Mouse (Mus musculus): ENCODE data around the gene Ubn2. TPM values are rescaled to one million over a fixed set of nuclear protein-coding genes. Genes with fewer than 3 reads are reported as not detected.
A peak's percentile ranks its signal among the peaks of the same experiment; 100 is the strongest.

Gene Ubn2
- polyA plus RNA-seq, 1 experiment from 2014 or later = 10.6 TPM

DNA sequence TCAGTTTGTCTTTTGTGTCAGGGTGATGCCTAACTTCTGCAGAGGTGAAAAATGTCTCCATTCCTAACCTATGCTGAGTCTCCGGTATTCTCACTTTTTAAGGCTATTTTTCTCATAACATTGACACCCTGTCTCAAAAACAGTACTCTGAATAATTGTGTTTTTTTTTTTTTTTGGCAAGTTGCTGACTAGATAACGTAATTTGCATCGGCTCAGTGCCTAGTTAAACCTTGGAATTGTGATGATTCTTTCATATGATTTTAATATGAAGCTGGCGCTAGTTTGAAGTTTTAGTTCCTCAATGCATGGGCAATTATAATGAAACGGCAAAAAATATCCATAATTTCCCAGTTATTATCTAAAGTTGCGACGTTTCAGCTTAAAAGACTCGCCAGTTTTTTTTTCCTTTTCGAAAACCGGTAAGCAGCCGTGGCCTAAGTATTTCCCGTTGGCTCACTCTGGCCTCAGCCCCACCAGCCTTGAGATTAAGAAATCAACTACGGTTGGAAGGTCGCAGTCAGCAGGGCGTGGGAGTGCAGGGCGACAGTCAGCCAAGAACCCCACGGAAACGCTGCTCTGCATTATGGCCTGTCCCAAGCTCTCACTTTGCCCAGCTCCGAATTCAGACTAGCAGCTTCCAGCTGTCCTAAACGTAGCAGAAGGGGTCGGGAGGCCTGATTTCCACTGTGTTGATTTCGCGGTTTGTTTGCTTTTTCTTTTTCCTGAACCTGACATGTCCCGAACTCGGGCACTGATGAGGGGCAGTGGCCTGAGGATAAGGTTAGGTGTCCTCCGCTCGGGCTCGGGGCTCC lies 116.7 kb downstream of the Ubn2 start:
- H3K27me3 ChIP-seq = no peaks in the 10 kb centered on the region
- DNase-seq (ENCODE audit: low read depth, low spot score) (peak; percentile 31), ATAC-seq (peak; percentile 20)
- in situ Hi-C loops (cut with MboI; ENCODE audit: low pct_unique_long_range_greater_than_20kb) = no loop called here
- ChIA-PET POLR2A (interaction anchor here (0.6 to 1.6 kb wide), 8 partner anchors 8 to 424 kb away, joined by 3 to 24 read pairs (median 3); partner anchors contain the start of gene Fmc1), CTCF (interaction anchor here (1.4 to 3.3 kb wide), 2 partner anchors 17 to 20 kb away, joined by 3 to 21 read pairs; partner anchors contain the start of gene Fmc1)
- no peak for TF ChIP-seq CTCF (IDR thresholded peaks at IDR 0.05)

DNA sequence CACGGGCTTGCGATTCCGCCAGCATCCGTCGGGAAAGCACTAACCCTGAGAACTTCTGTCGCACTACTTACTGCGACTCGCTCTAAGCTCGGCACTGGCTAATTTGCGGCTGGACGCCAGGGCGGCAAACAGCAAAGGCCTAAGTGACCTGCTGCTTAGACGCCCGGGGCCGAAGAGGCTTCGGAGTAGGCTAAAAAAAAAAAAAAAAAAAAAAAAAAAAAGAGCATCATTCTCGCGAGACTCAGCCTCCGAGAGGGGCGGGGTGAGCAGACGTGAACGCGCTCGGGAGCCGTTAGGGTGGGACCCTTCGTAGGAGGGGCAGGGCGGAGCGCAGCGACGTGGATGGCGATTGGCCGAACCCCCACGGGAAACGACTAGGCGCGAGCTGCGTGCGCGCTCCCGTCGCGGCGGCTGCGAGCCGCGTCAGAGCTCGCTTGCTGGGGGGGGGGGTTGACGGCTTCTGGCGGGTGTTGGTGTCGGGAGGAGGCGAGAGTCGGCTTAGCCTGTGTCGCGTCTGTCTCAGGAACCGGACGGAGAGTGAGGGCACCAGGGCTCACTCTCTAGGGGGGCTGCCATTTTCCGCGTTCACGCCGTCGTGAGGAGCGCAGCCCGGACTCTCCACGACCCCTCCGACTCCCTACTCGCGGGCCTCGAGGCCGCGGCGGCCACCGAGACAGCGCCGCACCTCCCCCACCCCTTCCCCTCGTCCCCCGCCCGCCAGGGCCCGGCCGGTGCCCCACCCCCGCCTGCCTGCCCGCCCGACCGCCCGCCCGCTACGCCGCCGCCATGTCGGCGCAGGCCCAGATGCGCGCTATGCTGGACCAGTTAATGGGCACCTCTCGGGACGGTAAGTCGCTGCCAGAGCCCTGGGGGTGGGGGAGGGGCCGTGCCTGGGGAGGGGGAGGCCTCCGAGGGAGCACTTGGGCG lies 117.6 kb downstream of the Ubn2 start, which contains the start of gene Luc7l2:
Luc7l2 (plus strand) TSS at position 273 of the 927 bp plus-strand sequence.
- in situ Hi-C loops (cut with MboI; ENCODE audit: low pct_unique_long_range_greater_than_20kb) = no loop called here

DNA sequence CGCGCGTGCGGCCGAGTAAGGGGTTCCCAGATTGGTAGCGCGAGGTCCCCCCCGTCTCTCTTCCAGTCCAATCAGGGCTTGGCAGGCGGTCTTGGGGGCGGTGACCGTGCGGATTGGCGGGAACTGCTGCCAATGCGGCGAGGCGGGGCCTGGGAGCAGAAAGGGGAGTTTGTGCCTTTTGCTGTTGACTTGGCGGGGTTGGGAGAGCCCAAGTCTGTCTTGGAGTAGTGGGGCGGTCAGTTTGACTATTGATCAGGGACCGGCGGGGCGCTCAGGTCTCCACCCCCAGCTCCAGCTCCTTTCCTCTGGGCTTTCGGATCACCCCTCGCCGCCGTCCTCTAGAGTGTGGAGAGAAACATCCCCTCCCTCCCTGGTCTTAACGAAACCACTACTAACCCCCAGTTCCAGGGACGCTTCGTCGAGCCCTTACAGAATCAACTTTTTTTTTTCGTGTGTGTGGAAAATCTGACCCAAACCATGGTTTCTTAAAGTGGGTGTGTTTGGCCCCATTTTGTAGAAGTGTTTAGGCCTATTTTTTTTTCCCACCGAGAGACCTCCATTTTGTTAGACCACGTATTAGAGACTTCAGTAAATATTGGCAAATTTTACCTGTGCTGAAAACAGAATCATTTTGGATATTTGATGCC lies 118.4 kb downstream of the Ubn2 start:
- no peak for TF ChIP-seq CTCF (IDR thresholded peaks at IDR 0.05)
- CTCF ChIA-PET = interaction anchor here (1.6 kb wide), 1 partner anchor 12 kb away, joined by 3 read pairs; no protein-coding TSS in a partner anchor
- DNase-seq (ENCODE audit: low read depth, low spot score) = peak; percentile 62
- in situ Hi-C loops (cut with MboI; ENCODE audit: low pct_unique_long_range_greater_than_20kb) = no loop called here
- POLR2A ChIA-PET = no interaction called here
- no peaks in the 10 kb centered on the region for H3K27me3 ChIP-seq
- ATAC-seq = peak; percentile 89

More for the DNA sequence above, 117.6 kb downstream of the Ubn2 start, which contains the start of gene Luc7l2:
- ChIA-PET POLR2A (interaction anchor here (0.6 to 1.6 kb wide), 3 partner anchors 17 to 245 kb away, joined by 3 to 24 read pairs (median 6); partner anchors contain the start of gene Fmc1), CTCF (interaction anchor here (1.4 to 3.3 kb wide), 2 partner anchors 17 to 21 kb away, joined by 3 to 21 read pairs; partner anchors contain the start of gene Fmc1)
- no peaks in the 10 kb centered on the region for H3K27me3 ChIP-seq
- ATAC-seq = peak; percentile 83
- peak; percentile 96 for DNase-seq (ENCODE audit: low read depth, low spot score)
- TF ChIP-seq CTCF (IDR thresholded peaks at IDR 0.05) = no peak

DNA sequence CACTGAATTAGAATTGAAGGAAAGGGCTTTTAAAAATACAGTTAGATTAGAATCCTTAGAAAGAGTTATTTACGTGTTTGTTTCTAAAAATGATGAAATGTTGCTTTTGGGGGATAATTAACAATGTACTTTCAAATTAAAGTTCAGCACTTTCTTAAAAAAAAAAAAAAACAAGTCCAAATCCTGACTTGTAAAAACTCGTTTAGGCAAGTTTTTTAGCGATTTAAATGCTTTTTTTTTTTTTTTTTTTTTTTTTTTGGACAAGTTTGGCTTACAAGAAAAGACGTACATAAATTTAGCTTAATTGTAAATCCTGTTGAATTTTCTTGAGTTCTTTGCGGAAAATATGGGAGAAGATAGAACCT lies 118.9 kb downstream of the Ubn2 start:
- in situ Hi-C loops (cut with MboI; ENCODE audit: low pct_unique_long_range_greater_than_20kb) = no loop called here
- TF ChIP-seq CTCF (IDR thresholded peaks at IDR 0.05) = no peak
- ATAC-seq (no peak), DNase-seq (ENCODE audit: low read depth, low spot score) (no peak)
- ChIA-PET POLR2A (no interaction called here), CTCF (interaction anchor here (1.6 kb wide), 1 partner anchor 11 kb away, joined by 3 read pairs; no protein-coding TSS in a partner anchor)
- no peaks in the 10 kb centered on the region for H3K27me3 ChIP-seq

Other genes starting within 250 kb of the Ubn2 start
- 6.5 TPM for gene D630045J12Rik, start 179.9 kb upstream of the Ubn2 start, polyA plus RNA-seq (2021)
- gene Zc3hav1l, start 134.7 kb upstream of the Ubn2 start, polyA plus RNA-seq (2021) = 4.0 TPM
- 32.7 TPM for gene Zc3hav1, start 79.3 kb upstream of the Ubn2 start, polyA plus RNA-seq (2021)
- gene Ttc26, start 52.5 kb upstream of the Ubn2 start, polyA plus RNA-seq (2021) = 13.2 TPM
- gene Fmc1, start 99.6 kb downstream of the Ubn2 start, polyA plus RNA-seq (2021) = 62.6 TPM
- 117 TPM for gene Luc7l2, start 117.4 kb downstream of the Ubn2 start, polyA plus RNA-seq (2021)
- gene Klrg2, start 203.3 kb downstream of the Ubn2 start, polyA plus RNA-seq (2021) = 24.7 TPM
- gene Clec2l, start 229.1 kb downstream of the Ubn2 start, polyA plus RNA-seq (2021) = 7.6 TPM

Data from Patski (cell line).